Mouse (Mus musculus): ENCODE results near the gene Gm10188. TPM values are rescaled to one million over a fixed set of nuclear protein-coding genes. Genes with fewer than 3 reads are reported as not detected.

The Gm10188 gene
- total and polyA plus RNA-seq, 2 experiments from 2014 or later: 0.22 TPM; not detected in 1

DNA sequence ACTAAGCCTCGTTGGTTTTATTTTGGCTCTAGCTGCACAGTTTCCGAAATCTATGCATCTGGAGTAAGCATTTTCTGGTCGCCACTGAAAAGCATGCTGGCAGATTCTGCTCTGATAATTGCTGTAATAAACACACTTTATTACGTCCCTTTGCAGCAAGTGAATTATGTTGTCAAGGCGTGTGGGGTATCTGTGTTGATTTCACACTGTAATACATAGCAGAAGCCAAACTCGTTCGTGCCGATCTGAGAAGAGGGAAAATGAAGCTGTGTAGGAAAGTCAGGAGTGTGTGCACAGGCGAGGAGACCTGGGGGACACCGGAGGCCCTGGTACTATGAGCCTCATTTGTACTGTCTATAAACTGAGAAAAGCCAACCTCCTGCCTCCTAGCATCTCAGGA lies 20.2 kb downstream of the Gm10188 start:
- Histone ChIP-seq H3K27ac (ENCODE audit: low read depth, low read length) (no peak overlapping the region), H3K9me3 (ENCODE audit: low read length) (no peaks in the 10 kb centered on the region), H3K9ac (replicated peaks; ENCODE audit: low read length, poor library complexity, severe bottlenecking) (no peak overlapping the region), H3K27me3 (ENCODE audit: insufficient read depth, low read length) (no peaks in the 10 kb centered on the region), H3K4me1 (ENCODE audit: insufficient read depth, low read length) (peaks cover 28% of the 10 kb centered on the region), H3K36me3 (ENCODE audit: insufficient read depth, low read length) (no peaks in the 10 kb centered on the region), H3K4me2 (ENCODE audit: low read depth, low read length, poor library complexity, severe bottlenecking) (no peak overlapping the region), H3K4me3 (ENCODE audit: low read depth, low read length) (no peak overlapping the region)
- whole genome bisulfite sequencing: 62% methylated on average over 10 of the region's 10 CpGs
- DNase-seq (ENCODE audit: low spot score): peak; percentile 23
- no peak for ATAC-seq (ENCODE audit: low FRiP score)
- TF ChIP-seq CTCF (IDR thresholded peaks at IDR 0.05): no peak

DNA sequence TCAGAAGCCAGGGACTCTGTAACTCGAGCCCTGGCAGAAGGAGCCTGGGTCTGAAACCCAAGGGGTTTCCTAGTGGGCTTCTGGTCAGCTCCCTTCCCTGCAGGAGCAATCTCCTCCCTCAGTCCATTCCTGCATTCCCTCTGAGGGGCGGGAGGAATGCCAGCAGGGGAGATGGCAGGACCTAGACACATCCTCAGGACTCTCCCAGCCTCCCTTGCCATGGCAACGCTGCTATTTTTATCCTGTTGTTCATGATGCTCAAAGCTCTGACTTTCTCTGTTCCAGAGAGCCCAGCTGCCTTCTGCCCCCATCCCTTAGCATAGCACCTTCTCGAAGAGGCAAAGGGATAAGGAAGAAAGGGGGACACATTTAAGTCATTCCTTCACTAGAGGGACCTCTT lies 21.4 kb downstream of the Gm10188 start:
- Histone ChIP-seq H3K4me3 (ENCODE audit: low read depth, low read length) (no peak overlapping the region), H3K4me2 (ENCODE audit: low read depth, low read length, poor library complexity, severe bottlenecking) (no peak overlapping the region; the same call in 1 of the 2 replicates), H3K36me3 (ENCODE audit: insufficient read depth, low read length) (no peaks in the 10 kb centered on the region), H3K27ac (ENCODE audit: low read depth, low read length) (peak overlapping the region; percentile 62), H3K4me1 (ENCODE audit: insufficient read depth, low read length) (peaks cover 25% of the 10 kb centered on the region), H3K9ac (replicated peaks; ENCODE audit: low read length, poor library complexity, severe bottlenecking) (no peak overlapping the region), H3K27me3 (ENCODE audit: insufficient read depth, low read length) (no peaks in the 10 kb centered on the region), H3K9me3 (ENCODE audit: low read length) (no peaks in the 10 kb centered on the region)
- DNase-seq (ENCODE audit: low spot score) (peak; percentile 73), ATAC-seq (ENCODE audit: low FRiP score) (peak; percentile 33; the same call in 1 of the 2 replicates)
- no peak for TF ChIP-seq CTCF (IDR thresholded peaks at IDR 0.05)
- 3% methylated on average over 4 of the region's 4 CpGs for WGBS

- ATAC-seq (ENCODE audit: low FRiP score) (no peak), DNase-seq (ENCODE audit: low spot score) (no peak)
- H3K9ac ChIP-seq (replicated peaks; ENCODE audit: low read length, poor library complexity, severe bottlenecking): no peak overlapping the region
- H3K4me1 ChIP-seq (ENCODE audit: insufficient read depth, low read length): peaks cover 29% of the 10 kb centered on the region
- no peak overlapping the region for H3K27ac ChIP-seq (ENCODE audit: low read depth, low read length)
- 79% methylated on average over 3 of the region's 3 CpGs for WGBS
- no peak for TF ChIP-seq CTCF (IDR thresholded peaks at IDR 0.05)
- H3K27me3 ChIP-seq (ENCODE audit: insufficient read depth, low read length): no peaks in the 10 kb centered on the region
- H3K9me3 ChIP-seq (ENCODE audit: low read length): no peaks in the 10 kb centered on the region
- H3K36me3 ChIP-seq (ENCODE audit: insufficient read depth, low read length): no peaks in the 10 kb centered on the region
- no peak overlapping the region for H3K4me3 ChIP-seq (ENCODE audit: low read depth, low read length)
- H3K4me2 ChIP-seq (ENCODE audit: low read depth, low read length, poor library complexity, severe bottlenecking): no peak overlapping the region
Measured at GRCm38 (mm10) chr1:132206828-132207227, 22.7 kb downstream of the Gm10188 start.

DNA sequence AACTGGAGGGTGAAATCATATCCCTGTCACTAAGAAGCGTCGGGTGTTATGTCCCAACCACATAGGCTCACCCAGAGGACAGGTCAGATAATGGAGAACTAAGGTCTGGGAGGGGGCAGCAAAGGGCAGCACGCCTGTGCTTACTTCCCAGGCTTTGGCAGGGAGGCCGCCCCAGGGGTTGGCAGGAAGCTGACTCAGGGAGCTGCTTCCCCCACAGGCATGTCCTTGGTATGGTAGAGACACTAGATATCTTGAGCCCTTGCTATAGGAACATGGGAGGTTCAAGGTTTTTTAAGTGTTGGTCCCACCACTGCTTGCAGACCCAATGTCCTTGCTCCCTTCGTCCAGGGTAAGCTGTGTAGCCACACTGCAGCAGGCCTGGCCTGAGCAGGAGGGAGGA lies 23.6 kb downstream of the Gm10188 start:
- peaks cover 36% of the 10 kb centered on the region for H3K4me1 ChIP-seq (ENCODE audit: insufficient read depth, low read length)
- WGBS: 74% methylated on average over 5 of the region's 5 CpGs
- TF ChIP-seq CTCF (IDR thresholded peaks at IDR 0.05): no peak
- DNase-seq (ENCODE audit: low spot score): no peak
- no peak for ATAC-seq (ENCODE audit: low FRiP score)
- H3K4me3 ChIP-seq (ENCODE audit: low read depth, low read length): no peak overlapping the region
- H3K27ac ChIP-seq (ENCODE audit: low read depth, low read length): 0 out of 2 replicates have a peak overlapping the region, but pooled peaks have one; percentile 32
- H3K36me3 ChIP-seq (ENCODE audit: insufficient read depth, low read length): no peaks in the 10 kb centered on the region
- no peaks in the 10 kb centered on the region for H3K9me3 ChIP-seq (ENCODE audit: low read length)
- no peak overlapping the region for H3K9ac ChIP-seq (replicated peaks; ENCODE audit: low read length, poor library complexity, severe bottlenecking)
- no peaks in the 10 kb centered on the region for H3K27me3 ChIP-seq (ENCODE audit: insufficient read depth, low read length)
- no peak overlapping the region for H3K4me2 ChIP-seq (ENCODE audit: low read depth, low read length, poor library complexity, severe bottlenecking)

DNA sequence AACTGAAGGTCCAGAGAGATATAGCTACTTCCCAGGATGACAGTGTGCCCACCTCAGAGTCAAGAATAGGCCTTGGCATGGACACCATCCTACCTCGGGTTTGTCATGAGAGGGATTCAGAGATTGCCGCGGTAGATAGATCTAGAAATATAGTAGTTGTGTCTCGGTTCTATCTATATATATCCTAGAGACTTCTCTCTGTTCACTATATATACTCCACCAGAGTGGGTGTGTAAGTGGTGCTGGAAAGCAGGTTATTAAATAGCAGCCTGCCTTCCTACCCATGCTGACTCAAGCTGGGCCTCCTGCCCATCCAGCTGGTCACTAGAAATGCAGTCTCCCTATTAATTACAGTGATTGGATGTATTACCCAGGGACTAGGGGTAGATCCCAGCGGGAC lies 26.8 kb downstream of the Gm10188 start:
- H3K9me3 ChIP-seq (ENCODE audit: low read length): no peaks in the 10 kb centered on the region
- WGBS: 89% methylated on average over 5 of the region's 5 CpGs
- H3K36me3 ChIP-seq (ENCODE audit: insufficient read depth, low read length): no peaks in the 10 kb centered on the region
- H3K27me3 ChIP-seq (ENCODE audit: insufficient read depth, low read length): no peaks in the 10 kb centered on the region
- peaks cover 23% of the 10 kb centered on the region; the same call in 1 of the 2 replicates for H3K4me1 ChIP-seq (ENCODE audit: insufficient read depth, low read length)
- H3K9ac ChIP-seq (replicated peaks; ENCODE audit: low read length, poor library complexity, severe bottlenecking): no peak overlapping the region
- no peak for ATAC-seq (ENCODE audit: low FRiP score)
- TF ChIP-seq CTCF (IDR thresholded peaks at IDR 0.05): no peak
- H3K27ac ChIP-seq (ENCODE audit: low read depth, low read length): peak overlapping the region; percentile 32; the same call in 1 of the 2 replicates
- DNase-seq (ENCODE audit: low spot score): no peak
- H3K4me2 ChIP-seq (ENCODE audit: low read depth, low read length, poor library complexity, severe bottlenecking): no peak overlapping the region
- no peak overlapping the region for H3K4me3 ChIP-seq (ENCODE audit: low read depth, low read length)

- H3K9ac ChIP-seq (replicated peaks; ENCODE audit: low read length, poor library complexity, severe bottlenecking): peak overlapping the region; percentile 42
- peak overlapping the region; percentile 24; the same call in 1 of the 2 replicates for H3K4me3 ChIP-seq (ENCODE audit: low read depth, low read length)
- H3K27me3 ChIP-seq (ENCODE audit: insufficient read depth, low read length): no peaks in the 10 kb centered on the region
- H3K4me2 ChIP-seq (ENCODE audit: low read depth, low read length, poor library complexity, severe bottlenecking): no peak overlapping the region; the same call in 1 of the 2 replicates
- WGBS: 42% methylated on average over 2 of the region's 2 CpGs
- ATAC-seq (ENCODE audit: low FRiP score) (no peak), DNase-seq (ENCODE audit: low spot score) (no peak)
- peaks cover 20% of the 10 kb centered on the region; the same call in 1 of the 2 replicates for H3K4me1 ChIP-seq (ENCODE audit: insufficient read depth, low read length)
- H3K9me3 ChIP-seq (ENCODE audit: low read length): no peaks in the 10 kb centered on the region
- no peak for TF ChIP-seq CTCF (IDR thresholded peaks at IDR 0.05)
- H3K36me3 ChIP-seq (ENCODE audit: insufficient read depth, low read length): no peaks in the 10 kb centered on the region
- H3K27ac ChIP-seq (ENCODE audit: low read depth, low read length): peak overlapping the region; percentile 73
Measured at GRCm38 (mm10) chr1:132201936-132202335, 27.6 kb downstream of the Gm10188 start.
